Mouse (Mus musculus) stomach, embryonic 16.5 days (tissue): ENCODE data around the gene Ccdc86. TPM values are rescaled to one million over a fixed set of nuclear protein-coding genes. Genes with fewer than 3 reads are reported as not detected.

Experiments used
- ATAC-seq: fragments of 200-750 bp; cut with Nextera tagmentation; 2 replicates; pipeline ENCODE4 v1.8.0; 2017; ENCODE audit warnings: moderate number of reproducible peaks, moderate TSS enrichment; ENCODE audit not compliant: insufficient read depth, low FRiP score
- H3K27ac ChIP-seq: fragments of 300-500 bp; sonication (generic); 2 replicates; pipeline ENCODE4 v1.5.1; 2014; ENCODE audit warnings: low read length
- H3K27me3 ChIP-seq: fragments of 300-500 bp; sonication (generic); 2 replicates; pipeline ENCODE4 v1.6.1; 2014; ENCODE audit warnings: low read length, control low read depth, mixed read lengths; ENCODE audit not compliant: control insufficient read depth, insufficient read depth
- H3K36me3 ChIP-seq: fragments of 300-500 bp; sonication (generic); 2 replicates; pipeline ENCODE4 v1.6.1; 2014; ENCODE audit warnings: low read length; ENCODE audit not compliant: control insufficient read depth, insufficient read depth
- H3K4me1 ChIP-seq: fragments of 300-500 bp; sonication (generic); 2 replicates; pipeline ENCODE4 v1.6.1; 2014; ENCODE audit warnings: low read length, control low read depth, mixed read lengths; ENCODE audit not compliant: control insufficient read depth, insufficient read depth
- H3K4me2 ChIP-seq: fragments of 300-500 bp; sonication (generic); 2 replicates; pipeline ENCODE4 v1.6.1; 2014; ENCODE audit warnings: low read depth, low read length, mixed read lengths
- H3K4me3 ChIP-seq: fragments of 300-500 bp; sonication (generic); replicated peaks from 2 replicates; pipeline ENCODE4 v1.5.1; 2014; ENCODE audit warnings: mild to moderate bottlenecking, low read length
- H3K9ac ChIP-seq: fragments of 300-500 bp; sonication (generic); 2 replicates; pipeline ENCODE4 v1.6.1; 2014; ENCODE audit warnings: low read length
- H3K9me3 ChIP-seq: fragments of 300-500 bp; sonication (generic); replicated peaks from 2 replicates; pipeline ENCODE4 v1.6.1; 2016; ENCODE audit warnings: low read length, control low read depth; ENCODE audit not compliant: control insufficient read depth
- WGBS: fragments of 180-500 bp; shearing (Covaris S2); extraction: QIAGEN DNeasy Blood & Tissue Kit; methylation state at CpG from one replicate; pipeline ENCODE4 v1.1.7; 2014; 5-methylcytosine and 5-hydroxymethylcytosine counted together
- polyA plus RNA-seq: library from polyadenylated mRNA; unstranded; fragments of >200 nt; fragmentation: Nextera tagmentation; extraction: Ambion mirVana; gene quantifications from 2 replicates; pipeline ENCODE4 v1.2.1, GENCODE M21; 2015

The Ccdc86 gene
- polyA plus RNA-seq, 1 experiment from 2014 or later = 27.5 TPM

DNA sequence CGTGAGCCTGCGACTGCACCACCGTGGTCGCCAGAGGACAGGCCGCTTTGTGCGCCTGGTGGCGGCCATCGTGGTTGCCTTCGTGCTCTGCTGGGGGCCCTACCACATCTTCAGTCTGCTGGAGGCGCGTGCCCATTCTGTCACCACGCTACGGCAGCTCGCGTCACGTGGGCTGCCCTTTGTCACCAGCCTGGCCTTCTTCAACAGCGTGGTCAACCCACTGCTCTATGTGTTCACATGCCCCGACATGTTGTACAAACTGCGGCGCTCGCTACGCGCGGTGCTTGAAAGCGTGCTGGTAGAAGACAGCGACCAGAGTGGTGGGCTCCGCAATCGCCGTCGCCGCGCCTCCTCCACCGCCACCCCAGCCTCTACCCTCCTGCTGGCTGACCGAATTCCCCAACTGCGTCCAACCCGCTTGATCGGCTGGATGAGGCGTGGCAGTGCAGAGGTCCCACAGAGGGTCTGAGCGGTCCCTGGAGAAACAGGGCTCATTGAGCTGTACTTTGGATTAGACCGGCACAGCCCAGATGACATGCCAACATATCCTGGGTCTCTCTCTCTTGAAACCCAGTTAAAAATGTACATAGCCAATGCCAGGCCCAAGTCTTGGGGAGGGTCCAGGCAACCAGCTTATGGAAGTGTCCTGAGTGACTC is 8.1 kb downstream of the Ccdc86 start:
- peak overlapping the region; percentile 41 for H3K4me3 ChIP-seq
- peaks cover 11% of the 10 kb centered on the region for H3K4me1 ChIP-seq
- 5% methylated on average over 40 of the region's 40 CpGs for WGBS
- H3K27ac ChIP-seq = no peak overlapping the region
- H3K9me3 ChIP-seq = no peaks in the 10 kb centered on the region
- H3K9ac ChIP-seq = peak overlapping the region; percentile 68
- 0 out of 2 replicates have a peak, but pooled peaks cover 3% of the 10 kb centered on the region for H3K27me3 ChIP-seq
- peak; percentile 62 for ATAC-seq
- H3K4me2 ChIP-seq = peak overlapping the region; percentile 82
- H3K36me3 ChIP-seq = peaks cover 7% of the 10 kb centered on the region

- no peaks in the 10 kb centered on the region for H3K9me3 ChIP-seq
- WGBS = 19% methylated on average over 37 of the region's 37 CpGs
- H3K9ac ChIP-seq = peak overlapping the region; percentile 68
- peak overlapping the region; percentile 41 for H3K4me3 ChIP-seq
- peak overlapping the region; percentile 82 for H3K4me2 ChIP-seq
- H3K27ac ChIP-seq = no peak overlapping the region
- ATAC-seq = peak; percentile 85
- 0 out of 2 replicates have a peak, but pooled peaks cover 3% of the 10 kb centered on the region for H3K27me3 ChIP-seq
- H3K4me1 ChIP-seq = peaks cover 11% of the 10 kb centered on the region
- H3K36me3 ChIP-seq = peaks cover 7% of the 10 kb centered on the region
Measured at GRCm38 (mm10) chr19:10940097-10940800, 8.8 kb downstream of the Ccdc86 start.

GRCm38 (mm10) chr19:10938771-10939170 is 10.3 kb downstream of the Ccdc86 start:
- H3K36me3 ChIP-seq = no peaks in the 10 kb centered on the region
- ATAC-seq = no peak
- 23% methylated on average over 3 of the region's 3 CpGs for WGBS
- no peak overlapping the region for H3K4me2 ChIP-seq
- H3K27me3 ChIP-seq = 0 out of 2 replicates have a peak, but pooled peaks cover 3% of the 10 kb centered on the region
- no peak overlapping the region for H3K9ac ChIP-seq
- H3K4me1 ChIP-seq = peaks cover 11% of the 10 kb centered on the region
- no peak overlapping the region for H3K27ac ChIP-seq
- no peaks in the 10 kb centered on the region for H3K9me3 ChIP-seq
- no peak overlapping the region for H3K4me3 ChIP-seq

DNA sequence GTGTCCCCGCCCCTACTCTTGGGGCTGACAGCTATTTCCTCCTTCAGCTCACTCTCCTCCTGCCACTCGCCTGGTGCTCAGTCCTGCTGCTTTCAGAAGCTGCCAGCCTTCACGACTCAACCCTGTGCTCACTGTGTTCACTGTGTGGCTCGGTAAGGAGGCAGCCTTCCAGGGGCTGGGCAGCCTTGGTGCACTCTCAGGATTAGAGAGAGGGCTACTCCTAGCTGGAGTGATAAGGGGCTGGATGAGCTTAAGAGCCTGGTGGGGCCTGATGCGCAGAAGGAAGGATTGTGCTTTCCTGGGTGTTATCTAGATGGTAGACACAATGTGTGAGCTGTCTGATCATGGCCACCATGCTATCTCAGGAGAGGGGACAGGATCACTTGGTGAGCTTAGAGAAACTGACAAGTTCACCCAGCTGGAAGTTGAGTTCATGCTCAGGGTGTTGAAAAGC is 11.9 kb downstream of the Ccdc86 start, which contains the start of gene Ptgdr2:
TSS of gene Ptgdr2 (plus strand) at position 51 of the 454 bp plus-strand sequence.
- Histone ChIP-seq H3K4me3 (no peak within 1 kb of the TSS), H3K36me3 (no peaks in the 10 kb centered on the region), H3K9me3 (no peaks in the 10 kb centered on the region), H3K27ac (no peak within 1 kb of the TSS), H3K27me3 (0 out of 2 replicates have a peak, but pooled peaks cover 3% of the 10 kb centered on the region), H3K9ac (no peak within 1 kb of the TSS), H3K4me2 (no peak within 1 kb of the TSS), H3K4me1 (peaks cover 11% of the 10 kb centered on the region)
- 38% methylated on average over 5 of the region's 5 CpGs for WGBS
- ATAC-seq = no peak

DNA sequence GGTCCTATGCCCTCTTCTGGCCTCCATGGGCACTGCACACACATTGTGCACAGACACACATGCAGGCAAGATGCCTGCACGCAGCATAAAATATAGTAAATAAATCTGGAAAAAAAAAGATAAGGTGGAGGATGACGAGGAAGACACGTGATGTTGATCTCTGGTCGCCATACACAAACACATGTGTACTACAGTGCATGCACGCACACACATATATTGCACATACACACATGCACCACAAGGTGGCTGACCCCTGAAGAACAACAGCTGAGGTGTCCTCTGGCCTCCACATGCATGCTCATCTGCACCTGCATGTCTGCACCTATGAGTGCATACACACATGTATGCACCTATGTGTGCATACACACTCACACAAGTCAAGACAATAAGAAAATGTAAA is 13.0 kb downstream of the Ccdc86 start:
- Histone ChIP-seq H3K4me2 (no peak overlapping the region), H3K4me1 (peaks cover 9% of the 10 kb centered on the region), H3K4me3 (no peak overlapping the region), H3K9ac (no peak overlapping the region), H3K36me3 (no peaks in the 10 kb centered on the region), H3K27ac (no peak overlapping the region), H3K27me3 (0 out of 2 replicates have a peak, but pooled peaks cover 3% of the 10 kb centered on the region), H3K9me3 (no peaks in the 10 kb centered on the region)
- 86% methylated on average over 5 of the region's 5 CpGs for WGBS
- no peak for ATAC-seq

- Histone ChIP-seq H3K36me3 (no peaks in the 10 kb centered on the region), H3K9ac (no peak overlapping the region), H3K27ac (peak overlapping the region; percentile 4; the same call in 1 of the 2 replicates), H3K4me1 (no peaks in the 10 kb centered on the region), H3K4me3 (no peak overlapping the region), H3K9me3 (no peaks in the 10 kb centered on the region), H3K27me3 (0 out of 2 replicates have a peak, but pooled peaks cover 1% of the 10 kb centered on the region), H3K4me2 (no peak overlapping the region)
- 39% methylated on average over 5 of the region's 5 CpGs for WGBS
- ATAC-seq = peak; percentile 51; the same call in 1 of the 2 replicates
Measured at GRCm38 (mm10) chr19:10935029-10935428, 14.0 kb downstream of the Ccdc86 start.

DNA sequence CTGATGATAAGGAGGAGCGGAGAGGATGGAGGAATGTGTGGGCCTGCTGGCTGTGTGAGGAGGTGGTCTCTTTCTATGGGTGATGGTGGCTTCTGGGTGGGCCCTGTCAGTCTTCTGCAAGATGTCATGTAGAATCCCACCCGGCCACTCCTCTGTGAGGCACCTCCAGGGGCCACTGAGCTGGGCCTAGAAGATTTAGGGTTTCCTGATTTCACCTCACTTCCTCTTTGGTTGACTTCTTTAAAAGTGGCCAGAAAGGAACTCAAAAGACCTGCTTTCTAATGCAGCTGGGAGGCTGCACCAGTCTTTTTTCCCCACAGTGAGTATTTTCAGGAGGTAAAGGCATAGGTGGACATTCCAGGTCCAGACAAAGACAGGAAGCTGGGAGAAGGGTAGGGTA is 18.4 kb downstream of the Ccdc86 start:
- Histone ChIP-seq H3K4me3 (no peak overlapping the region), H3K27ac (no peak overlapping the region), H3K9ac (no peak overlapping the region), H3K9me3 (no peaks in the 10 kb centered on the region), H3K36me3 (no peaks in the 10 kb centered on the region), H3K4me1 (no peaks in the 10 kb centered on the region), H3K4me2 (no peak overlapping the region), H3K27me3 (no peaks in the 10 kb centered on the region)
- 71% methylated on average over 2 of the region's 2 CpGs for WGBS
- no peak for ATAC-seq

GRCm38 (mm10) chr19:10926666-10927065 is 22.4 kb downstream of the Ccdc86 start:
- no peak for ATAC-seq
- H3K4me1 ChIP-seq = no peaks in the 10 kb centered on the region
- no peaks in the 10 kb centered on the region for H3K9me3 ChIP-seq
- H3K4me2 ChIP-seq = no peak overlapping the region
- no peak overlapping the region for H3K4me3 ChIP-seq
- H3K27me3 ChIP-seq = no peaks in the 10 kb centered on the region
- H3K27ac ChIP-seq = no peak overlapping the region
- H3K36me3 ChIP-seq = no peaks in the 10 kb centered on the region
- no peak overlapping the region for H3K9ac ChIP-seq
- 61% methylated on average over 4 of the region's 4 CpGs for WGBS

GRCm38 (mm10) chr19:10926123-10926621 is 22.9 kb downstream of the Ccdc86 start:
- Histone ChIP-seq H3K27ac (no peak overlapping the region), H3K9me3 (no peaks in the 10 kb centered on the region), H3K36me3 (no peaks in the 10 kb centered on the region), H3K9ac (no peak overlapping the region), H3K4me3 (no peak overlapping the region), H3K4me2 (no peak overlapping the region), H3K27me3 (no peaks in the 10 kb centered on the region), H3K4me1 (no peaks in the 10 kb centered on the region)
- no peak for ATAC-seq
- WGBS = 56% methylated on average over 6 of the region's 6 CpGs
